Mouse (Mus musculus) kidney, embryonic 16.5 days (tissue): ENCODE measurements around the gene Trio. TPM values are rescaled to one million over a fixed set of nuclear protein-coding genes. Genes with fewer than 3 reads are reported as not detected.
"Not testable (repeated sequence)": the region's sequence is repeated elsewhere in the genome, so short reads cannot be mapped to it uniquely, and the experiment has no call there.

Experiments
- ATAC-seq: fragments of 200-750 bp; cut with Nextera tagmentation; 2 replicates; pipeline ENCODE4 v1.8.0; 2017; ENCODE audit warnings: moderate TSS enrichment; ENCODE audit not compliant: low FRiP score, low TSS enrichment
- H3K27ac ChIP-seq: fragments of 300-500 bp; sonication (generic); 2 replicates; pipeline ENCODE4 v1.5.1; 2014; ENCODE audit warnings: low read length
- H3K27me3 ChIP-seq: fragments of 300-500 bp; sonication (generic); 2 replicates; pipeline ENCODE4 v1.6.1; 2014; ENCODE audit warnings: low read length, control low read depth, mixed read lengths; ENCODE audit not compliant: insufficient read depth
- H3K36me3 ChIP-seq: fragments of 300-500 bp; sonication (generic); 2 replicates; pipeline ENCODE4 v1.6.1; 2014; ENCODE audit warnings: low read length, control low read depth, mixed read lengths; ENCODE audit not compliant: insufficient read depth
- H3K4me1 ChIP-seq: fragments of 300-500 bp; sonication (generic); 2 replicates; pipeline ENCODE4 v1.6.1; 2014; ENCODE audit warnings: low read length, control low read depth, mixed read lengths; ENCODE audit not compliant: insufficient read depth
- H3K4me2 ChIP-seq: fragments of 300-500 bp; sonication (generic); replicated peaks from 2 replicates; pipeline ENCODE4 v1.6.1; 2014; ENCODE audit warnings: low read depth, low read length
- H3K4me3 ChIP-seq: fragments of 300-500 bp; sonication (generic); 2 replicates; pipeline ENCODE4 v1.5.1; 2014; ENCODE audit warnings: mild to moderate bottlenecking, low read length
- H3K9ac ChIP-seq: fragments of 300-500 bp; sonication (generic); replicated peaks from 2 replicates; pipeline ENCODE4 v1.6.1; 2014; ENCODE audit warnings: low read length
- H3K9me3 ChIP-seq: fragments of 300-500 bp; sonication (generic); 2 replicates; pipeline ENCODE4 v1.6.1; 2016; ENCODE audit warnings: low read length, control low read depth
- WGBS: fragments of 180-500 bp; shearing (Covaris S2); extraction: QIAGEN DNeasy Blood & Tissue Kit; methylation state at CpG from one replicate; pipeline ENCODE4 v1.1.7; 2014; 5-methylcytosine and 5-hydroxymethylcytosine counted together
- polyA plus RNA-seq: library from polyadenylated mRNA; unstranded; fragments of >200 nt; fragmentation: Nextera tagmentation; extraction: Ambion mirVana; gene quantifications from 2 replicates; pipeline ENCODE4 v1.2.1, GENCODE M21; 2015

The Trio gene
- polyA plus RNA-seq, 1 experiment from 2014 or later = 24.3 TPM

GRCm38 (mm10) chr15:27724796-27725680 lies 300.6 kb downstream of the Trio start:
- Histone ChIP-seq H3K36me3 (no peaks in the 10 kb centered on the region), H3K9ac (no peak overlapping the region), H3K4me1 (peaks cover 7% of the 10 kb centered on the region; the same call in 1 of the 2 replicates), H3K4me2 (no peak overlapping the region), H3K27ac (peak overlapping the region; percentile 63), H3K4me3 (no peak overlapping the region), H3K9me3 (no peaks in the 10 kb centered on the region), H3K27me3 (no peaks in the 10 kb centered on the region)
- ATAC-seq = no peak
- WGBS = 53% methylated on average over 9 of the region's 9 CpGs

GRCm38 (mm10) chr15:27724298-27724697 lies 301.4 kb downstream of the Trio start:
- Histone ChIP-seq H3K27ac (peak overlapping the region; percentile 63), H3K4me2 (no peak overlapping the region), H3K9ac (no peak overlapping the region), H3K36me3 (no peaks in the 10 kb centered on the region), H3K27me3 (no peaks in the 10 kb centered on the region), H3K4me1 (peaks cover 7% of the 10 kb centered on the region; the same call in 1 of the 2 replicates), H3K9me3 (no peaks in the 10 kb centered on the region), H3K4me3 (no peak overlapping the region)
- WGBS = 36% methylated on average over 6 of the region's 6 CpGs
- 0 out of 2 replicates have a peak, but pooled peaks have one; percentile 13 for ATAC-seq

- Histone ChIP-seq H3K4me1 (peaks cover 7% of the 10 kb centered on the region; the same call in 1 of the 2 replicates), H3K4me3 (no peak overlapping the region), H3K4me2 (no peak overlapping the region), H3K9ac (no peak overlapping the region), H3K9me3 (no peaks in the 10 kb centered on the region), H3K27ac (no peak overlapping the region; the same call in 1 of the 2 replicates), H3K36me3 (no peaks in the 10 kb centered on the region), H3K27me3 (no peaks in the 10 kb centered on the region)
- ATAC-seq = peak; percentile 69; the same call in 1 of the 2 replicates
- 45% methylated on average over 6 of the region's 6 CpGs for WGBS
These were observed 301.9 kb downstream of the Trio start for GRCm38 (mm10) chr15:27723746-27724145.

GRCm38 (mm10) chr15:27720297-27720696 lies 305.4 kb downstream of the Trio start:
- H3K36me3 ChIP-seq, H3K27ac ChIP-seq: not testable (repeated sequence)
- 87% methylated on average over 8 of the region's 8 CpGs for WGBS

GRCm38 (mm10) chr15:27718668-27719067 lies 307.0 kb downstream of the Trio start:
- Histone ChIP-seq H3K4me2 (no peak overlapping the region), H3K36me3 (no peaks in the 10 kb centered on the region), H3K9ac (no peak overlapping the region), H3K9me3 (no peaks in the 10 kb centered on the region), H3K27me3 (no peaks in the 10 kb centered on the region), H3K4me3 (no peak overlapping the region), H3K4me1 (no peaks in the 10 kb centered on the region), H3K27ac (no peak overlapping the region)
- ATAC-seq = no peak
- 81% methylated on average over 7 of the region's 7 CpGs for WGBS

More at GRCm38 (mm10) chr15:27720297-27720696, 305.4 kb downstream of the Trio start:
- not testable (repeated sequence) for H3K4me2 ChIP-seq, H3K9ac ChIP-seq, H3K27me3 ChIP-seq, ATAC-seq, H3K4me1 ChIP-seq, H3K9me3 ChIP-seq, H3K4me3 ChIP-seq

- Histone ChIP-seq H3K36me3 (no peaks in the 10 kb centered on the region), H3K4me2 (no peak overlapping the region), H3K9ac (0 out of 2 replicates have a peak overlapping the region, but pooled peaks have one; percentile 25), H3K27me3 (no peaks in the 10 kb centered on the region), H3K4me3 (no peak overlapping the region), H3K27ac (no peak overlapping the region), H3K9me3 (no peaks in the 10 kb centered on the region), H3K4me1 (no peaks in the 10 kb centered on the region)
- no peak for ATAC-seq
- 34% methylated on average over 3 of the region's 3 CpGs for WGBS
These were observed 310.3 kb downstream of the Trio start for GRCm38 (mm10) chr15:27715331-27715730.

GRCm38 (mm10) chr15:27710698-27711097 lies 314.9 kb downstream of the Trio start:
- Histone ChIP-seq H3K27ac (no peak overlapping the region), H3K4me1 (no peaks in the 10 kb centered on the region), H3K9ac (no peak overlapping the region), H3K27me3 (no peaks in the 10 kb centered on the region), H3K4me3 (no peak overlapping the region), H3K9me3 (no peaks in the 10 kb centered on the region), H3K4me2 (no peak overlapping the region), H3K36me3 (no peaks in the 10 kb centered on the region)
- no peak for ATAC-seq
- WGBS = 64% methylated on average over 9 of the region's 9 CpGs

GRCm38 (mm10) chr15:27708968-27709612 lies 316.6 kb downstream of the Trio start:
- H3K27ac ChIP-seq = no peak overlapping the region
- no peaks in the 10 kb centered on the region for H3K4me1 ChIP-seq
- no peak overlapping the region for H3K9ac ChIP-seq
- no peak overlapping the region for H3K4me2 ChIP-seq
- H3K27me3 ChIP-seq = no peaks in the 10 kb centered on the region
- no peak overlapping the region for H3K4me3 ChIP-seq
- WGBS = 81% methylated on average over 7 of the region's 7 CpGs
- H3K36me3 ChIP-seq = no peaks in the 10 kb centered on the region
- H3K9me3 ChIP-seq = no peaks in the 10 kb centered on the region
- ATAC-seq = no peak

- no peaks in the 10 kb centered on the region for H3K27me3 ChIP-seq
- no peak overlapping the region for H3K4me2 ChIP-seq
- no peak overlapping the region for H3K9ac ChIP-seq
- no peaks in the 10 kb centered on the region for H3K4me1 ChIP-seq
- no peaks in the 10 kb centered on the region for H3K36me3 ChIP-seq
- H3K9me3 ChIP-seq = no peaks in the 10 kb centered on the region
- no peak for ATAC-seq
- WGBS = 71% methylated on average over 3 of the region's 3 CpGs
- H3K27ac ChIP-seq = no peak overlapping the region
- no peak overlapping the region for H3K4me3 ChIP-seq
These were observed 317.1 kb downstream of the Trio start for GRCm38 (mm10) chr15:27708499-27708898.

GRCm38 (mm10) chr15:27702972-27703313 lies 322.7 kb downstream of the Trio start:
- peaks cover 14% of the 10 kb centered on the region; the same call in 1 of the 2 replicates for H3K4me1 ChIP-seq
- peak overlapping the region; percentile 36 for H3K9ac ChIP-seq
- no peaks in the 10 kb centered on the region for H3K27me3 ChIP-seq
- H3K4me2 ChIP-seq = no peak overlapping the region
- no peaks in the 10 kb centered on the region for H3K36me3 ChIP-seq
- H3K27ac ChIP-seq = peak overlapping the region; percentile 68; the same call in 1 of the 2 replicates
- 0 out of 2 replicates have a peak, but pooled peaks have one; percentile 49 for ATAC-seq
- no peaks in the 10 kb centered on the region for H3K9me3 ChIP-seq
- 20% methylated on average over 1 of the region's 1 CpGs for WGBS
- no peak overlapping the region for H3K4me3 ChIP-seq
